Mouse (Mus musculus) heart, adult 2 months (tissue): ENCODE data around the gene Plxna4. TPM values are rescaled to one million over a fixed set of nuclear protein-coding genes. Genes with fewer than 3 reads are reported as not detected.

Experiments
- DNase-seq, 2 experiments: peaks; one replicate each; pipeline ENCODE4 v3.0.0; 2021
- H3K27ac ChIP-seq: fragments of 200-600 bp; 2 replicates; pipeline ENCODE4 v1.8.1; 2022
- H3K27me3 ChIP-seq: fragments of 200-500 bp; 2 replicates; pipeline ENCODE4 v1.6.1; 2012; ENCODE audit warnings: mild to moderate bottlenecking, low read length, inconsistent platforms, mixed read lengths; ENCODE audit not compliant: control insufficient read depth, insufficient read depth
- H3K36me3 ChIP-seq: fragments of 200-500 bp; 2 replicates; pipeline ENCODE4 v1.6.1; 2012; ENCODE audit warnings: low read length, inconsistent platforms; ENCODE audit not compliant: control insufficient read depth, insufficient read depth
- H3K4me1 ChIP-seq: fragments of 200-500 bp; 2 replicates; pipeline ENCODE4 v1.6.1; 2011; ENCODE audit warnings: low read length; ENCODE audit not compliant: control insufficient read depth, insufficient read depth
- H3K4me3 ChIP-seq: fragments of 200-600 bp; 2 replicates; pipeline ENCODE4 v1.8.1; 2022
- H3K79me2 ChIP-seq: fragments of 200-500 bp; replicated peaks from 2 replicates; pipeline ENCODE4 v1.6.1; 2012; ENCODE audit warnings: mild to moderate bottlenecking, inconsistent platforms, low read length, moderate library complexity, mixed read lengths; ENCODE audit not compliant: control insufficient read depth, insufficient read depth
- H3K9ac ChIP-seq: fragments of 200-500 bp; 2 replicates; pipeline ENCODE4 v1.6.1; 2012; ENCODE audit warnings: low read depth, mild to moderate bottlenecking, control low read depth, inconsistent platforms, low read length, mixed read lengths
- CTCF ChIP-seq: fragments of 200-600 bp; IDR thresholded peaks from 2 replicates; pipeline ENCODE4 v1.8.1; 2022; ENCODE audit warnings: antibody characterized with exemption, mild to moderate bottlenecking, moderate library complexity
- EP300 ChIP-seq: fragments of 200-500 bp; IDR thresholded peaks from 2 replicates; pipeline ENCODE4 v1.6.1; 2011; ENCODE audit warnings: low read depth, low read length, control low read depth; ENCODE audit not compliant: insufficient read depth
- POLR2A ChIP-seq: fragments of 200-500 bp; IDR thresholded peaks from 2 replicates; pipeline ENCODE4 v1.6.1; 2011; ENCODE audit warnings: mild to moderate bottlenecking, low read depth, low read length, control low read depth; ENCODE audit not compliant: insufficient read depth
- WGBS: fragments of 180-500 bp; shearing (Covaris S2); methylation state at CpG from one replicate; pipeline ENCODE4 v1.1.7; 2018; 5-methylcytosine and 5-hydroxymethylcytosine counted together
- intact Hi-C: fragments of 180-260 bp; cut with DNase I; formaldehyde crosslinking; loops from one replicate; pipeline ENCODE4 v1.15.1; 2025
- polyA plus RNA-seq: library from polyadenylated mRNA; depleted of rRNA; stranded (reverse); fragments of >200 nt; gene quantifications from 2 replicates; pipeline ENCODE4 v1.2.3, GENCODE M21; 2012
- total RNA-seq, 2 experiments: library from RNA; stranded (reverse); gene quantifications; 2 replicates each; pipeline ENCODE4 v1.2.3; 2021

The Plxna4 gene
- total and polyA plus RNA-seq, 3 experiments, result 3.7 to 14.1 (median 11.7) TPM

- Histone ChIP-seq H3K4me3 (no peak overlapping the region), H3K4me1 (no peaks in the 10 kb centered on the region), H3K27me3 (no peaks in the 10 kb centered on the region), H3K9ac (no peak overlapping the region), H3K36me3 (no peaks in the 10 kb centered on the region), H3K79me2 (no peaks in the 10 kb centered on the region), H3K27ac (no peak overlapping the region)
- no peak for DNase-seq
- TF ChIP-seq EP300, result no peak
- no peak for TF ChIP-seq POLR2A
- no peak for TF ChIP-seq CTCF
- intact Hi-C loops, result no loop called here
- WGBS, result 61% methylated on average over 1 of the region's 1 CpGs
Measured at GRCm38 (mm10) chr6:32226636-32227035, 361.4 kb downstream of the Plxna4 start.

DNA sequence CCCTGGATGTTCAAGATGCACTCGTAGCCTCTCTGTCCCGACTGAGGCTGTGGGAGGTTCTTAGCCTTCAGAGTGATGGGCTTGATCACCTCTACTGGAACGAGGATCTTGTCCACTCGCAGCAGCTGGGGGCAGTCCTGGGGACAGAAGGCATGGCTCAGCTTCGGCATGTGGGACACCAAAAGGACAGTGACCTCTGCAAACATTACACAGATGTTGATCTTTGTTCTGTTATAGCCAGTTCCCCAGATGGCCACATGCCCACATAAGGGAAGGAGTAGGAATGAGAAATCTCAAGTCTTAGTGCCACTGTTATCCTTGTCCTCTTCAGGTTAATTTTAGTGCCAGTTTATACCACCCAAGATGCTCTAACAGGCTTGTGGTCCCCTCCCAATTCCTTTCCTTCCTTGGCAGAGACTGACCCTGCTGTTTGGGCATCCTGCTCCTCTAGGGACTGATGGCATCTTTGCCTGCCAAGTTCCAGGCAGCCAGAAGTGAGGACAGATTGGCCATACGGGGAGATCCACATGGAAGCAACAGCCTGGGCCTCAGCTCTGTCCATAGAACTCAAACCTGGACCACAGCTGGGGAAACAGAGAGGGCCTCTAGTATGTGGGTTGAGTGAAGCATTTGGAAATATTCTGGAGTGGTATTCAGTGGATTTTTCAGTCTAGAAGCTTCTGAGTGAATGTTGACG, 363.8 kb downstream of the Plxna4 start:
- H3K4me1 ChIP-seq, result no peaks in the 10 kb centered on the region
- H3K27me3 ChIP-seq, result no peaks in the 10 kb centered on the region
- no peak for DNase-seq
- 85% methylated on average over 7 of the region's 7 CpGs for WGBS
- no peak overlapping the region for H3K27ac ChIP-seq
- no peak overlapping the region for H3K9ac ChIP-seq
- H3K4me3 ChIP-seq, result no peak overlapping the region
- H3K79me2 ChIP-seq, result no peaks in the 10 kb centered on the region
- intact Hi-C loops, result no loop called here
- TF ChIP-seq EP300, result no peak
- no peak for TF ChIP-seq CTCF
- no peak for TF ChIP-seq POLR2A
- H3K36me3 ChIP-seq, result no peaks in the 10 kb centered on the region

- H3K36me3 ChIP-seq, result no peaks in the 10 kb centered on the region
- H3K27ac ChIP-seq, result no peak overlapping the region
- no peak overlapping the region for H3K4me3 ChIP-seq
- H3K4me1 ChIP-seq, result no peaks in the 10 kb centered on the region
- TF ChIP-seq EP300, result no peak
- no peak for TF ChIP-seq CTCF
- no peak for TF ChIP-seq POLR2A
- intact Hi-C loops, result no loop called here
- no peaks in the 10 kb centered on the region for H3K27me3 ChIP-seq
- 67% methylated on average over 8 of the region's 8 CpGs for WGBS
- no peak overlapping the region for H3K9ac ChIP-seq
- DNase-seq, result no peak
- H3K79me2 ChIP-seq, result no peaks in the 10 kb centered on the region
Measured at GRCm38 (mm10) chr6:32220765-32221164, 367.2 kb downstream of the Plxna4 start.

DNA sequence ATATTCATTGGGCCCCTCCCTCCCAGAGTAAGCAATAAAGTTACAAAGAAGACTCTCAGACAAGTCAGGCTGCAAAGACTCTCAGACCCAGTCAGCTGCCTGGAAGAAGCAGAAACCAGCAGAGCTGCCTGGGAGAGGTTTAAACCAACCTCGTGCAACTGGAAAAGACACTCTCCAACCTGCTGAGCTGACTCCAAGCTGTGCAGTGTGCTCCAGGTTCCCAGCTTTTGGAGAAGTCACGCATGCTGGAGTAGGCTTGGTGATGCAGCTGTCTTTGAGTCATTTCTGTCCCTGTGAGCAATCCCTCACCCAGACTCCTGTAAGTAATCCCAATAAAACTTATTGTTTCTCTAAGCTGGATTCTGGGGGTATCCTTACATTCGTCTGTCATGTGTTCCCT, 369.4 kb downstream of the Plxna4 start:
- no peak for TF ChIP-seq CTCF
- no peak for TF ChIP-seq POLR2A
- TF ChIP-seq EP300, result no peak

DNA sequence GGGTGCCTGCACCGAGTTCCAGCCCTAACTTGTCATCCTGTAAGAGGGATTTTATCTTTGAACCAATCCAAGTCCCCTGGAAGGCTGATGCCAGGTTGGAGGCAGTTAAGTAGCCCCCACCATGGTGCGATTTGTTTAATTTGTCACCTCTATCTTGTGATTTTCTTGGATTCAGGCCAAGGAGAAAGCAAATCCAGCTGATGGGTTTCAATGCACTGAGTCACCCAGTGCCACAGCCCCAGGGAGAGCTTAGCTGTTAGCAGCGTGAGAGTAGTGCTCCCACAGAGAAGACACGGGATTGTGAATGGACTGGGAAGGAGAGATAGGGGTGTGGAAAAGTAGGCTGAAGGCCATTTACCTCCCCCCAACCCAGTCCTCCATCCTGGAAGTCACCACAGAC, 375.6 kb downstream of the Plxna4 start:
- H3K4me3 ChIP-seq, result no peak overlapping the region
- no peaks in the 10 kb centered on the region for H3K79me2 ChIP-seq
- 55% methylated on average over 4 of the region's 4 CpGs for WGBS
- no peaks in the 10 kb centered on the region for H3K27me3 ChIP-seq
- intact Hi-C loops, result no loop called here
- no peak for DNase-seq
- no peak overlapping the region for H3K9ac ChIP-seq
- H3K27ac ChIP-seq, result no peak overlapping the region
- H3K4me1 ChIP-seq, result no peaks in the 10 kb centered on the region
- H3K36me3 ChIP-seq, result no peaks in the 10 kb centered on the region; the same call in 1 of the 2 replicates
- TF ChIP-seq POLR2A (no peak), EP300 (no peak), CTCF (no peak)

More for the DNA sequence above, 369.4 kb downstream of the Plxna4 start:
- Histone ChIP-seq H3K27me3 (no peaks in the 10 kb centered on the region), H3K9ac (no peak overlapping the region), H3K27ac (no peak overlapping the region), H3K4me3 (no peak overlapping the region), H3K4me1 (no peaks in the 10 kb centered on the region), H3K79me2 (no peaks in the 10 kb centered on the region), H3K36me3 (no peaks in the 10 kb centered on the region)
- DNase-seq, result no peak
- WGBS, result 92% methylated on average over 3 of the region's 3 CpGs
- intact Hi-C loops, result no loop called here

DNA sequence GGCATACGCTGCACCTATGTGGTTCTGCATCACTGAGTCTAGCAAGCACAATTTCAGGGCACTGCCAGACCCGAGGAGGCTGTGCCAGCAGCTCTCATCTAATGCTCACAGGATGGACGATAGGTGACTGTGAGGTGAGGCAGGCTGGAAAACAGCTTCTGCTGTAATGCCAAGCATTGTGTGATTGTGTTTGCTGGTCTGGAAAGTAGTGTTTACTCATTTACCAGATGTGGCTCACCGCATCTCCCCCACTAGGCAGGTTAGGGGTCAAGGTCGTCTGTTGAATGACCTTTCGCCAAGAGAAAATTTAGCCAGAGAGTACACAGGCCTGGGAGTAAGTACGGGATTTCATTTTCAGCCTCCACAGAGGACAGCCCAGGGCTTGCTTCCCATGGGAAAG, 377.9 kb downstream of the Plxna4 start:
- no peak overlapping the region for H3K9ac ChIP-seq
- intact Hi-C loops, result no loop called here
- DNase-seq, result no peak
- no peaks in the 10 kb centered on the region for H3K4me1 ChIP-seq
- H3K36me3 ChIP-seq, result no peaks in the 10 kb centered on the region; the same call in 1 of the 2 replicates
- TF ChIP-seq POLR2A, result no peak
- TF ChIP-seq CTCF, result no peak
- TF ChIP-seq EP300, result no peak
- H3K79me2 ChIP-seq, result no peaks in the 10 kb centered on the region
- H3K27me3 ChIP-seq, result no peaks in the 10 kb centered on the region
- no peak overlapping the region for H3K4me3 ChIP-seq
- H3K27ac ChIP-seq, result no peak overlapping the region
- WGBS, result 88% methylated on average over 7 of the region's 7 CpGs
